Comparison of ENCODE assay signal across 10 mouse cellular contexts in the genomic region with DNA sequence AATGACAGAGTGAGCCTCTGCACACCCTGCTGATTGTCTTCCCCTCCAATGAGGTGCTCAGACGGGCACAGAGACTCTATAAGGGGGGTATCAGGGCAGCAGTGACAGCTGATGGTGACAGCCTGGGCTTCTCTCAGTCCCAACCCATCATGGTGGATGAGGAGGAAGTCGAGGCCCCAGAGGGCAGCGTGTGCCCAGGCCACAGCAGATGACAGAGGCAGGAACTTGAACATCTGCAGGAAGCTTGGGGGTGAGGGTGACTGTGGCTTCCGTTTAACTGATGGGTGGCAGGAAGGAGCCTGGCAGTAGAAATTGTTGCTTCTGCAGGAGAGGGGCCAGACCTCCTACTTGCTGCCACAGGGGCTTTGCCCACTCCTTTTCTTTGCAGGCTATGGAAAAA. TPM values are rescaled to one million over a fixed set of nuclear protein-coding genes. Genes with fewer than 3 reads are reported as not detected.
A peak's percentile ranks its signal among the peaks of the same experiment; 100 is the strongest.
DNase-seq lines count a peak whose midpoint lies in the region; TF ChIP-seq lines count a peak whose summit lies in the region.
"Had no signal": no experiment of that assay in that cellular context is flagged by ENCODE, and none has a peak within 500 bp of the region (broad histone marks: within the 10 kb centered on the region; RNA-seq: fewer than 3 reads in every experiment).

No protein-coding gene starts in this region.

- TF ChIP-seq CTCF in kidney, adult 2 months (conservative IDR thresholded peaks at IDR 0.05; ENCODE audit: insufficient read depth, insufficient read length, low read depth, low read length): no peak
- no peak for TF ChIP-seq CTCF in left cerebral cortex, adult 2 months (IDR thresholded peaks at IDR 0.05)
- TF ChIP-seq CTCF in cerebellum, adult 2 months (IDR thresholded peaks at IDR 0.05; ENCODE audit: borderline replicate concordance, insufficient read depth, low read depth, low read length): no peak

- H3K4me3 ChIP-seq in kidney, adult 2 months (ENCODE audit: insufficient read depth, low read depth, low read length): no peak overlapping the region
- H3K4me3 ChIP-seq in macrophage (ENCODE audit: inconsistent target): peak overlapping the region; percentile 36
- H3K4me3 ChIP-seq in left cerebral cortex, adult 2 months: no peak overlapping the region
- no peak overlapping the region for H3K4me3 ChIP-seq in cerebellum, adult 2 months (replicated peaks; ENCODE audit: insufficient read depth, low read depth, low read length)

- no peak for TF ChIP-seq POLR2A in kidney, adult 2 months (IDR thresholded peaks at IDR 0.05; ENCODE audit: low read depth, low read length)
- no peak for TF ChIP-seq POLR2A in cerebellum, adult 2 months (IDR thresholded peaks at IDR 0.05; ENCODE audit: borderline replicate concordance, insufficient read depth, low read length)

- H3K27ac ChIP-seq in kidney, adult 2 months (ENCODE audit: insufficient read depth, low read depth, low read length): no peak overlapping the region
- peak overlapping the region; percentile 93 for H3K27ac ChIP-seq in macrophage
- H3K27ac ChIP-seq in left cerebral cortex, adult 2 months: no peak overlapping the region
- H3K27ac ChIP-seq in cerebellum, adult 2 months (ENCODE audit: insufficient read depth, low read length): no peak overlapping the region

- no peaks in the 10 kb centered on the region for H3K27me3 ChIP-seq in kidney, adult 2 months (replicated peaks; ENCODE audit: control insufficient read depth, insufficient read depth, low read length)
- H3K27me3 ChIP-seq in cerebellum, adult 2 months (ENCODE audit: control insufficient read depth, insufficient read depth, low read length): peaks cover 1% of the 10 kb centered on the region; the same call in 1 of the 2 replicates

- intact Hi-C loops in left cerebral cortex, adult 2 months (cut with DNase I): no loop called here

- no peaks in the 10 kb centered on the region for H3K4me1 ChIP-seq in kidney, adult 2 months (ENCODE audit: control insufficient read depth, insufficient read depth, low read length)
- H3K4me1 ChIP-seq in cerebellum, adult 2 months (ENCODE audit: control insufficient read depth, insufficient read depth, low read length): no peaks in the 10 kb centered on the region; the same call in 1 of the 2 replicates

- H3K36me3 ChIP-seq in kidney, adult 2 months (ENCODE audit: control insufficient read depth, insufficient read depth, low read length): no peaks in the 10 kb centered on the region
- peaks cover 53% of the 10 kb centered on the region for H3K36me3 ChIP-seq in macrophage (ENCODE audit: inconsistent target)

- DNase-seq in kidney, adult 2 months: peak; percentile 21
- no peak for DNase-seq in kidney, adult 18-20 months
- peak; percentile 52 for DNase-seq in c-Kit-positive CD71-negative TER-119-negative erythroid progenitor cells, embryonic 14.5 days (ENCODE audit: low read depth)
- DNase-seq in thymus, postnatal 10 days (ENCODE audit: low spot score in 2 of 2): peak; percentile 83 to 87
- DNase-seq in left cerebral cortex, adult 2 months (ENCODE audit: extremely low spot score in 1 of 2, low spot score in 2 of 2): no peak
- no peak for DNase-seq in cerebellum, adult 2 months
- no peak for DNase-seq in urinary bladder, postnatal 25 days (ENCODE audit: low spot score)
- DNase-seq: cerebellum, adult 11 months; forebrain, postnatal 0 days had no signal

- H3K79me2 ChIP-seq in macrophage (ENCODE audit: inconsistent target): peaks cover 9% of the 10 kb centered on the region; the same call in 1 of the 2 replicates

- 43% methylated on average over 4 of the region's 4 CpGs for WGBS in kidney, adult 2 months
- WGBS in macrophage (ENCODE audit: missing documents): 3% methylated on average over 4 of the region's 4 CpGs
- WGBS in cerebellum, adult 2 months: 56% methylated on average over 4 of the region's 4 CpGs

RNA-seq across cellular contexts. Expression of a gene that starts 27.1 kb away (rescaled TPM):
- 1.4 and 6.4 TPM in 2 replicates for polyA plus RNA-seq in kidney, adult 2 months (2012; rRNA removed)
- total RNA-seq in macrophage (2018; cell fraction: chromatin; rRNA removed): 100 to 1,000 TPM in 1 of 26 experiments, 10 to 100 TPM in 18, 1 to 10 TPM in 7; 2.1 to 103 (median 34.8) TPM
- 10 to 100 TPM; 11.9 to 91.3 (median 35.2) TPM for total RNA-seq in macrophage (2018; cell fraction: cytosol; rRNA removed)
- 100 to 1,000 TPM in 7 of 26 experiments, 10 to 100 TPM in 19; 11.6 to 141 (median 56.9) TPM for total RNA-seq in macrophage (2018; cell fraction: nucleus; rRNA removed)
- polyA plus RNA-seq in macrophage (2018): 34.1 to 93.4 TPM (median 46.8 TPM) in 3 replicates
- total RNA-seq in left cerebral cortex, adult 2 months (2021): 1 to 10 TPM; 1.2 to 1.4 TPM
- polyA plus RNA-seq in cerebellum, adult 2 months (2012; rRNA removed): 0.39 and 0.63 TPM in 2 replicates

Comparison
In these comparisons a context has a peak if more than half of its experiments do, and no peak if none do; other contexts are left out.
1. DNase-seq: peak in kidney, adult 2 months (single experiment), c-Kit-positive CD71-negative TER-119-negative erythroid progenitor cells, embryonic 14.5 days (single experiment) and thymus, postnatal 10 days (2 of 2); none in kidney, adult 18-20 months (single experiment), left cerebral cortex, adult 2 months (0 of 2), cerebellum, adult 2 months (0 of 2) and urinary bladder, postnatal 25 days (single experiment).